Mouse (Mus musculus) liver, postnatal 0 days (tissue): Measurements from ENCODE around the gene Prkd2. TPM values are rescaled to one million over a fixed set of nuclear protein-coding genes. Genes with fewer than 3 reads are reported as not detected.
A peak's percentile ranks its signal among the peaks of the same experiment; 100 is the strongest.

Experiments
- ATAC-seq: fragments of 200-750 bp; cut with Nextera tagmentation; 2 replicates; pipeline ENCODE4 v1.8.0; 2017; ENCODE audit warnings: mild to moderate bottlenecking, moderate library complexity
- DNase-seq: peaks from one replicate; pipeline ENCODE4 v3.0.0-alpha.2; 2016
- H3K27ac ChIP-seq: fragments of 300-500 bp; sonication (generic); 2 replicates; pipeline ENCODE4 v1.5.1; 2014; ENCODE audit warnings: antibody characterized with exemption, moderate library complexity, mild to moderate bottlenecking, low read depth
- H3K27me3 ChIP-seq: fragments of 300-500 bp; sonication (generic); 2 replicates; pipeline ENCODE4 v1.6.1; 2014; ENCODE audit warnings: low read length, control low read depth, mixed read lengths; ENCODE audit not compliant: insufficient read depth
- H3K36me3 ChIP-seq: fragments of 300-500 bp; sonication (generic); replicated peaks from 2 replicates; pipeline ENCODE4 v1.6.1; 2014; ENCODE audit warnings: mild to moderate bottlenecking, control low read depth, low read length, moderate library complexity, mixed read lengths; ENCODE audit not compliant: insufficient read depth
- H3K4me1 ChIP-seq: fragments of 300-500 bp; sonication (generic); 2 replicates; pipeline ENCODE4 v1.6.1; 2014; ENCODE audit warnings: antibody characterized with exemption, mild to moderate bottlenecking, control low read depth; ENCODE audit not compliant: insufficient read depth
- H3K4me2 ChIP-seq: fragments of 300-500 bp; sonication (generic); 2 replicates; pipeline ENCODE4 v1.6.1; 2014; ENCODE audit warnings: low read depth, mild to moderate bottlenecking, low read length, moderate library complexity, mixed read lengths
- H3K4me3 ChIP-seq: fragments of 300-500 bp; sonication (generic); 2 replicates; pipeline ENCODE4 v1.5.1; 2014; ENCODE audit warnings: low read depth, low read length
- H3K9ac ChIP-seq: fragments of 300-500 bp; sonication (generic); replicated peaks from 2 replicates; pipeline ENCODE4 v1.6.1; 2014; ENCODE audit warnings: mild to moderate bottlenecking, moderate library complexity
- H3K9me3 ChIP-seq: fragments of 300-500 bp; sonication (generic); 2 replicates; pipeline ENCODE4 v1.6.1; 2016; ENCODE audit warnings: mild to moderate bottlenecking, control low read depth, low read length, mixed read lengths
- CTCF ChIP-seq: sonication (generic); IDR thresholded peaks from 2 replicates; pipeline ENCODE4 v1.5.1; 2016; ENCODE audit warnings: antibody characterized with exemption, low read depth
- EP300 ChIP-seq: IDR thresholded peaks from 2 replicates; pipeline ENCODE4 v1.6.1; 2016; ENCODE audit warnings: antibody characterized with exemption, low read depth, mild to moderate bottlenecking
- WGBS: fragments of 180-500 bp; shearing (Covaris S2); extraction: QIAGEN DNeasy Blood & Tissue Kit; methylation state at CpG from one replicate; pipeline ENCODE4 v1.1.7; 2014; ENCODE audit not compliant: insufficient replicate concordance; 5-methylcytosine and 5-hydroxymethylcytosine counted together
- polyA plus RNA-seq: library from polyadenylated mRNA; unstranded; fragments of >200 nt; fragmentation: Nextera tagmentation; extraction: Ambion mirVana; gene quantifications from 2 replicates; pipeline ENCODE4 v1.2.1, GENCODE M21; 2015

Prkd2 gene
- polyA plus RNA-seq, 1 experiment from 2014 or later, result 5.0 TPM

DNA sequence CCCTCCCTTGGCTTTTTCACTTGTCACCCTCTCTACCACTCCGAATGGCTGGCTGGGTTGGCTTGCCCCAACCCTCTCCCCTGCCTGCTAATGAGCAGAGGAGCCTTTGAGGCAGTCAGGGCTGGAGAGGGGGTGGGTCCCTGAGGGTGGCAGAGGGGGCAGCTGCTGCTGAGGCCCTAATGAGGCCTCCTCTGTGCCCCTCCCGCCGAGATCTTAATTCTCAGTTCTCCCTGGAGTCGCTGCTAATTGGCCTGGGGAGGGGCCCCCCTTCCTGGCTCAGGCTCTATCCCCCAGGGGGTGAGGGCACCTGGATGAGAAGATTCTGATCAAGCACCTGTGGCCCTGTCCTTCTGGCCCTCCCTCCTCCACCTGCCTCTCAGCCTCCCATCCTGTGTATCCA, 51.6 kb downstream of the Prkd2 start:
- H3K9me3 ChIP-seq, result no peaks in the 10 kb centered on the region
- peaks cover 10% of the 10 kb centered on the region for H3K4me1 ChIP-seq
- DNase-seq (no peak), ATAC-seq (no peak)
- H3K4me2 ChIP-seq, result no peak overlapping the region
- no peak overlapping the region for H3K27ac ChIP-seq
- 8% methylated on average over 4 of the region's 4 CpGs for WGBS
- peaks cover 41% of the 10 kb centered on the region for H3K27me3 ChIP-seq
- TF ChIP-seq EP300 (no peak), CTCF (no peak)
- no peak overlapping the region for H3K4me3 ChIP-seq
- H3K9ac ChIP-seq, result no peak overlapping the region
- H3K36me3 ChIP-seq, result no peaks in the 10 kb centered on the region

DNA sequence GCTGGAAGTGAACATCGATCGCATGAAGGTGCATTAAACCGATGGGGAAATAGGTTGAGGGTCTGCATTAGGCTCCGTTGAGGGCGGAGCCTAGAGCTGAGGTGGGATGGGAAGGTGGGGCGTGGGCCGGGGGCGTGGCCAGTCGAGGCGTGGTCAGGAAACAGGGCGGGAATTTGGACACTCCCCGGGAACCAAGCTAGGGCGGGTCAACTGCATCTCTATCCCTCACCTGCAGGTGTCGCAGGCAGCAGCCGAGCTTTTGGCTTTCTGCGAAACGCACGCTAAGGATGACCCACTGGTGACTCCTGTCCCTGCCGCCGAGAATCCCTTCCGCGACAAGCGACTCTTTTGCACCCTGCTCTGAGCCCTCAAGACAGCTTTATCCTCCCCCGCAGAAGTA, 52.3 kb downstream of the Prkd2 start:
- H3K4me2 ChIP-seq, result peak overlapping the region; percentile 58
- H3K9ac ChIP-seq, result no peak overlapping the region
- peak; percentile 34 for ATAC-seq
- no peak for TF ChIP-seq EP300
- peak; percentile 92 for TF ChIP-seq CTCF
- H3K4me3 ChIP-seq, result no peak overlapping the region
- H3K27ac ChIP-seq, result no peak overlapping the region
- no peaks in the 10 kb centered on the region for H3K36me3 ChIP-seq
- H3K27me3 ChIP-seq, result peaks cover 41% of the 10 kb centered on the region
- no peaks in the 10 kb centered on the region for H3K9me3 ChIP-seq
- peaks cover 10% of the 10 kb centered on the region for H3K4me1 ChIP-seq
- under 1% methylated on average over 24 of the region's 24 CpGs for WGBS
- peak; percentile 81 for DNase-seq

DNA sequence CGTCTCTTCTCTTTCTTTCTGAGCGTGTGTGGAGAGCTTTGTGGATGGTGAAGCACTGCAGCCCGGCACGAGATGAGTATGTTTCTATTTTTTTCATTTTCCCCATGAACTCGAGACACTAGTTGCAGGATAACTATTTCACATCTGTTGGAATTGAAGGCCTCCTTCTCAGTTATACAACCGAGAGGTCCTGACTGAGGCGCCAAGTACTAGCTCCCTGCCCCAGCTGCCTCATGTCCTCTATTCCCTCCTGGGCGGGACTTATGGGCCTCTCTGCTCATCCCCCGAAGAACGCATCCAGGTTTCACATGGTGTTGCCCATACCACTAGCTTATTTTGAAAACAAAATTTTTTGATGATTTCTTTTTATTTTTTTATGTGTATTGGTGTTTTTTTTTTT, 52.8 kb downstream of the Prkd2 start:
- no peaks in the 10 kb centered on the region for H3K36me3 ChIP-seq
- no peak for DNase-seq
- peaks cover 10% of the 10 kb centered on the region for H3K4me1 ChIP-seq
- peaks cover 36% of the 10 kb centered on the region for H3K27me3 ChIP-seq
- WGBS, result 38% methylated on average over 10 of the region's 10 CpGs
- no peak overlapping the region for H3K9ac ChIP-seq
- H3K4me2 ChIP-seq, result peak overlapping the region; percentile 58
- TF ChIP-seq EP300 (no peak), CTCF (no peak)
- no peak for ATAC-seq
- no peaks in the 10 kb centered on the region for H3K9me3 ChIP-seq
- H3K4me3 ChIP-seq, result no peak overlapping the region
- no peak overlapping the region for H3K27ac ChIP-seq

DNA sequence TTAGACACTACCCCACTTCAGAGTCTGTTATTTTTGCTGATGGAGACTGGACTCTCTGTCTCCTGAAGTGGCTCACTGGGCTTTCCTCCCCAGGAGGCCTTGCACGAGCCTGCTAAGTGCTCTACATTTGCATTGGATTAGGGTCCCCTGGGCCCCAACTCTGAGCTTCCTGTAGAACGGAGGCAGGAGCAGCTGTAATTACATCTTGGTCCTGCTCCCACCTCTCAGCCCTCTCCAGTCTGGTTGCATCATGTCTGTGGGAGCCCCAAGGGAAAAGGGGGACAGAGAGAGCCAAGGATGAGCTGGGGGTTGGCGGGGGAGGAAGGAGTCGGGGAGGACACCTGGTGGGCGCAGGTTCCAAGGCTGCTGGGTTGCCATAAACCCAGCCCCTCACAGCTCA, 57.8 kb downstream of the Prkd2 start:
- TF ChIP-seq EP300 (no peak), CTCF (no peak)
- WGBS, result 46% methylated on average over 5 of the region's 5 CpGs

DNA sequence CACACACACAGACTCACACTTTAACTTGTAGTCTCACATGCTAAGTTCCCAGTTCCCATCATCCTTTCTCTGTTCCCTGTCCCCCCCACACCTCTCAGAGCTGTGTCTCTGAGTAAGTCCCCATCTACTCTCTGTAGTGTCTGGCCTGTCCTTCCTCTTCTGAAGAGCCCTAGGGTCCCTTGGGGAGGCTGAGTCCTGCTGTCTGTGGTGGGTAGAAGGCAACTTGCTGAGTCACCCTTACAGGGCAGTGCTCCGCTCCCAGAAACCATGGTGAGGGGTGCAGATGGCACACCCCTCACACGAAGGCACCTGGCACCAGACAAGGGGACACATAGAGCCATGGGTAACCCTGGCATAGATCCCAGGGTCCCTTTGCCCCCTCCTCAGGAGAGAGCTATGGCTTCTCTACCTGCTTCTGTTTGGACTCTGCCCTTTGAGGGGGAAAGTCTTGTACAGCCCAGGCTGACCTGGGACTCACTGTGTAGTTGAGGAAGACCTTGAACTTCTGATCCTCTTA, 60.8 kb downstream of the Prkd2 start:
- Histone ChIP-seq H3K4me1 (peaks cover 2% of the 10 kb centered on the region; the same call in 1 of the 2 replicates), H3K36me3 (no peaks in the 10 kb centered on the region), H3K4me3 (no peak overlapping the region), H3K9ac (no peak overlapping the region), H3K27me3 (no peaks in the 10 kb centered on the region), H3K4me2 (no peak overlapping the region), H3K9me3 (no peaks in the 10 kb centered on the region), H3K27ac (no peak overlapping the region)
- DNase-seq (no peak), ATAC-seq (no peak)
- 32% methylated on average over 2 of the region's 2 CpGs for WGBS
- TF ChIP-seq CTCF (no peak), EP300 (no peak)

More for the DNA sequence above, 57.8 kb downstream of the Prkd2 start:
- ATAC-seq (no peak), DNase-seq (no peak)
- Histone ChIP-seq H3K9ac (no peak overlapping the region), H3K9me3 (no peaks in the 10 kb centered on the region), H3K27ac (no peak overlapping the region), H3K27me3 (no peaks in the 10 kb centered on the region; the same call in 1 of the 2 replicates), H3K4me2 (no peak overlapping the region), H3K36me3 (no peaks in the 10 kb centered on the region), H3K4me1 (0 out of 2 replicates have a peak, but pooled peaks cover 2% of the 10 kb centered on the region), H3K4me3 (no peak overlapping the region)

DNA sequence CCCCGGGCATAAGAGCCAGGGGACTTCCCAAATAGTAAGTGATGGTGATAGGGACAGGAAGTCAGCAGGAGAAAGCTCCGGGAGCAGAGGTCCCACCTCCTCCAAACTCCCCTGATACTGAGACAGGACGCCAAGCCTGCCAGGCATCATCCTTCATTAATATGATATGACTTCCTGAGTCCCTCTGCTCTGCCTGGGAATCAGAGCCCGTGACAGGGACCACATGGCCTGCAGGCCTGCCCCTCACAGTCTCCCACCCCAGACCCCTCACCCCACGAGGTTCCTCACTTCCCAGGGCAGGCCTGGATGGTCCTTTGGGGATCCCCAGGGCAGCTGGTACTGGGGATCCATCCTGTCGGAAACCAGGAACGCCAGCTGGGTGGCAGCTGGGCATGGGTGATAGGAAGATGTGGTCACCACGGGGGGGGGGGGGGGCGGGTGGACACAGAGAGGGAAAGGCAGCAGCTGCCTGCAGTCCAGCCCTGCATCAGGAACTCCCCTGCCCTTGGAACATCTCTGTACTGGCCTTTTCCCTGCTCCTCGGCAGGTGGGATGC, 61.5 kb downstream of the Prkd2 start:
- 0 out of 2 replicates have a peak, but pooled peaks have one; percentile 24 for ATAC-seq
- TF ChIP-seq EP300 (no peak), CTCF (no peak)
- no peaks in the 10 kb centered on the region for H3K36me3 ChIP-seq
- no peak overlapping the region for H3K4me2 ChIP-seq
- no peaks in the 10 kb centered on the region for H3K9me3 ChIP-seq
- 32% methylated on average over 6 of the region's 10 CpGs for WGBS
- H3K27me3 ChIP-seq, result no peaks in the 10 kb centered on the region
- H3K27ac ChIP-seq, result no peak overlapping the region
- H3K9ac ChIP-seq, result no peak overlapping the region
- no peak overlapping the region for H3K4me3 ChIP-seq
- peaks cover 8% of the 10 kb centered on the region; the same call in 1 of the 2 replicates for H3K4me1 ChIP-seq
- DNase-seq, result no peak
